Mouse (Mus musculus) heart, adult 2 months (tissue): ENCODE measurements at regions not wholly inside any gene's neighbourhood (a gene's known extent, or its start where the extent isn't known, plus 50 kb on each side); places are given as distances from the start of the nearest gene placed in this dataset.

ENCODE experiments used
- CTCF ChIP-seq: fragments of 200-600 bp; IDR thresholded peaks from 2 replicates; pipeline ENCODE4 v1.8.1; 2022; ENCODE audit warnings: antibody characterized with exemption, mild to moderate bottlenecking, moderate library complexity
- EP300 ChIP-seq: fragments of 200-500 bp; IDR thresholded peaks from 2 replicates; pipeline ENCODE4 v1.6.1; 2011; ENCODE audit warnings: low read depth, low read length, control low read depth; ENCODE audit not compliant: insufficient read depth
- POLR2A ChIP-seq: fragments of 200-500 bp; IDR thresholded peaks from 2 replicates; pipeline ENCODE4 v1.6.1; 2011; ENCODE audit warnings: mild to moderate bottlenecking, low read depth, low read length, control low read depth; ENCODE audit not compliant: insufficient read depth

GRCm38 (mm10) chr13:111097336-111097735, 157.5 kb upstream of the Actbl2 start:
- no peak for TF ChIP-seq CTCF
- TF ChIP-seq POLR2A: no peak
- no peak for TF ChIP-seq EP300
